Mouse (Mus musculus) liver, embryonic 15.5 days (tissue): Measurements from ENCODE around the gene Tsg101. TPM values are rescaled to one million over a fixed set of nuclear protein-coding genes. Genes with fewer than 3 reads are reported as not detected.

Experiments
- ATAC-seq: fragments of 200-750 bp; cut with Nextera tagmentation; 2 replicates; pipeline ENCODE4 v1.8.0; 2017; ENCODE audit warnings: moderate number of reproducible peaks, mild to moderate bottlenecking, moderate library complexity; ENCODE audit not compliant: insufficient read depth
- H3K27ac ChIP-seq: fragments of 300-500 bp; sonication (generic); replicated peaks from 2 replicates; pipeline ENCODE4 v1.5.1; 2015; ENCODE audit warnings: mild to moderate bottlenecking, inconsistent platforms
- H3K27me3 ChIP-seq: fragments of 300-500 bp; sonication (generic); 2 replicates; pipeline ENCODE4 v1.6.1; 2015; ENCODE audit warnings: mild to moderate bottlenecking, inconsistent platforms
- H3K36me3 ChIP-seq: fragments of 300-500 bp; sonication (generic); replicated peaks from 2 replicates; pipeline ENCODE4 v1.6.1; 2015; ENCODE audit warnings: moderate library complexity, mild to moderate bottlenecking, inconsistent platforms
- H3K4me1 ChIP-seq: fragments of 300-500 bp; sonication (generic); replicated peaks from 2 replicates; pipeline ENCODE4 v1.6.1; 2015; ENCODE audit warnings: inconsistent platforms
- H3K4me2 ChIP-seq: fragments of 300-500 bp; sonication (generic); 2 replicates; pipeline ENCODE4 v1.6.1; 2015; ENCODE audit warnings: moderate library complexity, mild to moderate bottlenecking, inconsistent platforms
- H3K4me3 ChIP-seq: fragments of 300-500 bp; sonication (generic); replicated peaks from 2 replicates; pipeline ENCODE4 v1.5.1; 2015; ENCODE audit warnings: mild to moderate bottlenecking, inconsistent platforms
- H3K9ac ChIP-seq: fragments of 300-500 bp; sonication (generic); 2 replicates; pipeline ENCODE4 v1.6.1; 2015; ENCODE audit warnings: moderate library complexity, mild to moderate bottlenecking, inconsistent platforms
- H3K9me3 ChIP-seq: fragments of 300-500 bp; sonication (generic); replicated peaks from 2 replicates; pipeline ENCODE4 v1.6.1; 2016; ENCODE audit warnings: inconsistent platforms
- WGBS: fragments of 180-500 bp; shearing (Covaris S2); methylation state at CpG from one replicate; pipeline ENCODE4 v1.1.7; 2015; ENCODE audit warnings: mixed read lengths; ENCODE audit not compliant: insufficient replicate concordance; 5-methylcytosine and 5-hydroxymethylcytosine counted together
- polyA plus RNA-seq: library from polyadenylated mRNA; unstranded; fragments of >200 nt; fragmentation: Nextera tagmentation; extraction: Ambion mirVana; gene quantifications from 2 replicates; pipeline ENCODE4 v1.2.1, GENCODE M21; 2015

Tsg101 gene
- polyA plus RNA-seq, 1 experiment from 2014 or later: 57.6 TPM

GRCm38 (mm10) chr7:46845211-46845977, 74.4 kb downstream of the Tsg101 start:
- no peaks in the 10 kb centered on the region for H3K9me3 ChIP-seq
- under 1% methylated on average over 51 of the region's 51 CpGs for WGBS
- peak overlapping the region; percentile 84 for H3K9ac ChIP-seq
- peaks cover 52% of the 10 kb centered on the region for H3K4me1 ChIP-seq
- H3K36me3 ChIP-seq: peaks cover 23% of the 10 kb centered on the region
- H3K27me3 ChIP-seq: no peaks in the 10 kb centered on the region
- H3K27ac ChIP-seq: peak overlapping the region; percentile 84
- peak overlapping the region; percentile 98 for H3K4me2 ChIP-seq
- peak overlapping the region; percentile 78 for H3K4me3 ChIP-seq
- peak; percentile 74 for ATAC-seq

- H3K4me1 ChIP-seq: peaks cover 69% of the 10 kb centered on the region
- no peak overlapping the region for H3K9ac ChIP-seq
- no peak overlapping the region for H3K4me2 ChIP-seq
- no peaks in the 10 kb centered on the region for H3K9me3 ChIP-seq
- H3K27ac ChIP-seq: no peak overlapping the region
- ATAC-seq: no peak
- H3K4me3 ChIP-seq: no peak overlapping the region
- H3K36me3 ChIP-seq: peaks cover 5% of the 10 kb centered on the region
- no peaks in the 10 kb centered on the region for H3K27me3 ChIP-seq
- WGBS: 78% methylated on average over 4 of the region's 4 CpGs
Observed at GRCm38 (mm10) chr7:46843576-46843975, 76.2 kb downstream of the Tsg101 start.

- H3K9ac ChIP-seq: no peak overlapping the region
- H3K9me3 ChIP-seq: no peaks in the 10 kb centered on the region
- no peak overlapping the region for H3K4me3 ChIP-seq
- H3K27me3 ChIP-seq: no peaks in the 10 kb centered on the region
- no peak overlapping the region for H3K4me2 ChIP-seq
- H3K36me3 ChIP-seq: no peaks in the 10 kb centered on the region
- H3K27ac ChIP-seq: no peak overlapping the region
- 43% methylated on average over 5 of the region's 5 CpGs for WGBS
- H3K4me1 ChIP-seq: peaks cover 77% of the 10 kb centered on the region
- ATAC-seq: no peak
Observed at GRCm38 (mm10) chr7:46842278-46842677, 77.5 kb downstream of the Tsg101 start.

- no peaks in the 10 kb centered on the region for H3K9me3 ChIP-seq
- no peak within 1 kb of the TSS for H3K4me2 ChIP-seq
- WGBS: 36% methylated on average over 6 of the region's 6 CpGs
- no peaks in the 10 kb centered on the region for H3K27me3 ChIP-seq
- H3K9ac ChIP-seq: no peak within 1 kb of the TSS
- H3K4me1 ChIP-seq: peaks cover 64% of the 10 kb centered on the region
- no peak within 1 kb of the TSS for H3K4me3 ChIP-seq
- H3K27ac ChIP-seq: no peak within 1 kb of the TSS
- no peak for ATAC-seq
- no peaks in the 10 kb centered on the region for H3K36me3 ChIP-seq
Observed at GRCm38 (mm10) chr7:46840787-46841525, 78.8 kb downstream of the Tsg101 start, which contains the start of gene Ldha. Gene Ldha (plus strand): TSS chr7:46841475.

GRCm38 (mm10) chr7:46840326-46840725, 79.4 kb downstream of the Tsg101 start:
- H3K4me2 ChIP-seq: no peak overlapping the region
- H3K4me1 ChIP-seq: peaks cover 58% of the 10 kb centered on the region
- no peaks in the 10 kb centered on the region for H3K36me3 ChIP-seq
- 54% methylated on average over 4 of the region's 4 CpGs for WGBS
- no peak for ATAC-seq
- no peak overlapping the region for H3K9ac ChIP-seq
- H3K27ac ChIP-seq: 0 out of 2 replicates have a peak overlapping the region, but pooled peaks have one; percentile 76
- no peak overlapping the region for H3K4me3 ChIP-seq
- no peaks in the 10 kb centered on the region for H3K9me3 ChIP-seq
- H3K27me3 ChIP-seq: no peaks in the 10 kb centered on the region

GRCm38 (mm10) chr7:46839861-46840260, 79.9 kb downstream of the Tsg101 start:
- Histone ChIP-seq H3K9ac (no peak overlapping the region), H3K4me2 (no peak overlapping the region), H3K4me1 (peaks cover 53% of the 10 kb centered on the region), H3K9me3 (no peaks in the 10 kb centered on the region), H3K27me3 (no peaks in the 10 kb centered on the region), H3K27ac (peak overlapping the region; percentile 76; the same call in 1 of the 2 replicates), H3K36me3 (no peaks in the 10 kb centered on the region), H3K4me3 (no peak overlapping the region)
- 45% methylated on average over 5 of the region's 5 CpGs for WGBS
- ATAC-seq: no peak

GRCm38 (mm10) chr7:46839446-46839845, 80.3 kb downstream of the Tsg101 start:
- Histone ChIP-seq H3K4me1 (peaks cover 51% of the 10 kb centered on the region), H3K4me2 (peak overlapping the region; percentile 46), H3K27me3 (no peaks in the 10 kb centered on the region), H3K36me3 (no peaks in the 10 kb centered on the region), H3K27ac (peak overlapping the region; percentile 76), H3K9me3 (no peaks in the 10 kb centered on the region), H3K9ac (no peak overlapping the region), H3K4me3 (no peak overlapping the region)
- peak; percentile 24; the same call in 1 of the 2 replicates for ATAC-seq
- 24% methylated on average over 7 of the region's 7 CpGs for WGBS

Other genes with a start within 250 kb of the Tsg101 start
- gene Tph1, start 247.4 kb downstream of the Tsg101 start, polyA plus RNA-seq: not detected in 2 replicates
- 11.4 and 12.3 TPM in 2 replicates for gene Saal1, start 209.3 kb downstream of the Tsg101 start, polyA plus RNA-seq
- gene Saa3, start 204.3 kb downstream of the Tsg101 start, polyA plus RNA-seq: 6.4 and 11.6 TPM in 2 replicates
- gene Saa4, start 187.4 kb downstream of the Tsg101 start, polyA plus RNA-seq: 6.3 and 8.8 TPM in 2 replicates
- gene Saa1, start 177.0 kb downstream of the Tsg101 start, polyA plus RNA-seq: not detected in 2 replicates
- not detected in 2 replicates for gene Saa2, start 168.2 kb downstream of the Tsg101 start, polyA plus RNA-seq
- gene Hps5, start 123.9 kb downstream of the Tsg101 start, polyA plus RNA-seq: 6.7 and 7.5 TPM in 2 replicates
- gene Gtf2h1, start 123.9 kb downstream of the Tsg101 start, polyA plus RNA-seq: 25.4 and 26.3 TPM in 2 replicates
- 1,291 and 1,714 TPM in 2 replicates for gene Ldha, start 78.5 kb downstream of the Tsg101 start, polyA plus RNA-seq
- 0.18 TPM in 1 of 2 replicates, not detected in the other for gene Ldhc, start 58.8 kb downstream of the Tsg101 start, polyA plus RNA-seq
- gene Uevld, start 38.6 kb upstream of the Tsg101 start, polyA plus RNA-seq: 5.2 and 5.8 TPM in 2 replicates
- gene Gm9999, start 63.6 kb upstream of the Tsg101 start, polyA plus RNA-seq: not detected in 2 replicates
- 10.7 and 11.3 TPM in 2 replicates for gene Spty2d1, start 88.4 kb upstream of the Tsg101 start, polyA plus RNA-seq
- 24.7 and 28.3 TPM in 2 replicates for gene Tmem86a, start 130.6 kb upstream of the Tsg101 start, polyA plus RNA-seq
- gene Ptpn5, start 213.7 kb upstream of the Tsg101 start, polyA plus RNA-seq: 0.10 TPM in 1 of 2 replicates, not detected in the other